Mouse (Mus musculus) CH12.LX (cell line): ENCODE data around the gene Ccdc142.

Experiments used
- CTCF ChIP-seq, 2 experiments: IDR thresholded peaks in 1 of 2; conservative IDR thresholded peaks in 1 of 2; 2 replicates each; pipeline ENCODE4 v1.5.1; 2011 to 2012; ENCODE audit warnings: low read depth in 2 of 2, low read length in 2 of 2, improper control_type of control experiment in 1 of 2, inconsistent platforms in 1 of 2, mild to moderate bottlenecking in 1 of 2, moderate library complexity in 1 of 2
- EP300 ChIP-seq: IDR thresholded peaks from 2 replicates; pipeline ENCODE4 v1.6.1; 2011; ENCODE audit warnings: low read length, improper control_type of control experiment
- HCFC1 ChIP-seq: IDR thresholded peaks from 2 replicates; pipeline ENCODE4 v1.6.1; 2012; ENCODE audit warnings: low read depth, mild to moderate bottlenecking, inconsistent platforms, low read length, improper control_type of control experiment
- KAT2A ChIP-seq: IDR thresholded peaks from 2 replicates; pipeline ENCODE4 v1.6.1; 2012; ENCODE audit warnings: low read length, improper control_type of control experiment, inconsistent platforms; ENCODE audit not compliant: insufficient replicate concordance
- MAFK ChIP-seq: IDR thresholded peaks from 2 replicates; pipeline ENCODE4 v1.6.1; 2011; ENCODE audit warnings: low read length, improper control_type of control experiment; ENCODE audit not compliant: insufficient replicate concordance
- NELFE ChIP-seq: IDR thresholded peaks from 2 replicates; pipeline ENCODE4 v1.6.1; 2011; ENCODE audit warnings: low read depth, low read length, improper control_type of control experiment
- NRF1 ChIP-seq: IDR thresholded peaks from 2 replicates; pipeline ENCODE4 v1.6.1; 2014; ENCODE audit warnings: low read depth, mild to moderate bottlenecking, inconsistent platforms, low read length, improper control_type of control experiment, moderate library complexity
- POLR2A ChIP-seq: IDR thresholded peaks from 2 replicates; pipeline ENCODE4 v1.6.1; 2011; ENCODE audit warnings: low read depth, mild to moderate bottlenecking, improper control_type of control experiment, low read length
- POLR2AphosphoS2 ChIP-seq: IDR thresholded peaks from 2 replicates; pipeline ENCODE4 v1.6.1; 2011; ENCODE audit warnings: low read depth, low read length, improper control_type of control experiment
- RAD21 ChIP-seq: IDR thresholded peaks from 2 replicates; pipeline ENCODE4 v1.6.1; 2011; ENCODE audit warnings: low read depth, mild to moderate bottlenecking, low read length, improper control_type of control experiment, moderate library complexity
- UBTF ChIP-seq: IDR thresholded peaks from 2 replicates; pipeline ENCODE4 v1.6.1; 2012; ENCODE audit warnings: low read depth, mild to moderate bottlenecking, inconsistent platforms, low read length, improper control_type of control experiment, moderate library complexity
- USF1 ChIP-seq: IDR thresholded peaks from 2 replicates; pipeline ENCODE4 v1.6.1; 2014; ENCODE audit warnings: low read depth, mild to moderate bottlenecking, inconsistent platforms, low read length, improper control_type of control experiment
- ZKSCAN1 ChIP-seq: IDR thresholded peaks from 2 replicates; pipeline ENCODE4 v1.6.1; 2012; ENCODE audit warnings: low read depth, inconsistent platforms, low read length, improper control_type of control experiment, borderline replicate concordance
- ZNF384 ChIP-seq: IDR thresholded peaks from 2 replicates; pipeline ENCODE4 v1.6.1; 2012; ENCODE audit warnings: low read depth, low read length, improper control_type of control experiment, inconsistent platforms

DNA sequence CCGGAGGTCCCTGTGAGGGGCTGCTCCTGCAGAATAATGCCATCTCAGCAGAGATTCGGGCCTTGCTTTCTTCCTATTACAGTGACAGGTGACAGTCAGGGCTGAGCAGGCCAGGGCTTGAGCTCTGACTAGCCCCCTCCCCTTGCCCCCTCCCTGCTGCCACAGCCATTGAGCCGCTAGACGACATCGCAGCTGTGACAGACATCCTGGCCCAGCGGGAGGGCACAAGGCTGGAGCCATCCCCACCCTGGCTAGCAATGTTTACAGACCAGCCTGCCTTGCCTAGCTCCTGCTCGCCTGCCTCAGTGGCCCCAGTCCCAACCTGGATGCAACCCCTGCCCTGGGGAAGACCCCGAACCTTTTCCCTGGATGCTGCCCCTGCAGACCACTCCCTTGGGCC lies 50.3 kb downstream of the Ccdc142 start:
- no peak for TF ChIP-seq POLR2A
- no peak for TF ChIP-seq USF1
- TF ChIP-seq UBTF: no peak
- TF ChIP-seq CTCF (conservative IDR thresholded peaks at IDR 0.05 in 1 of 2, IDR thresholded peaks at IDR 0.05 in 1 of 2; ENCODE audit: low read depth in 2 of 2, low read length in 2 of 2): no peak
- no peak for TF ChIP-seq ZNF384
- TF ChIP-seq MAFK: no peak
- no peak for TF ChIP-seq KAT2A
- no peak for TF ChIP-seq NELFE
- TF ChIP-seq HCFC1: no peak
- TF ChIP-seq POLR2AphosphoS2: no peak
- TF ChIP-seq NRF1: no peak
- TF ChIP-seq RAD21: no peak
- TF ChIP-seq EP300: no peak
- no peak for TF ChIP-seq ZKSCAN1
